ENCODE assay signal across 8 mouse cellular contexts in the genomic region with DNA sequence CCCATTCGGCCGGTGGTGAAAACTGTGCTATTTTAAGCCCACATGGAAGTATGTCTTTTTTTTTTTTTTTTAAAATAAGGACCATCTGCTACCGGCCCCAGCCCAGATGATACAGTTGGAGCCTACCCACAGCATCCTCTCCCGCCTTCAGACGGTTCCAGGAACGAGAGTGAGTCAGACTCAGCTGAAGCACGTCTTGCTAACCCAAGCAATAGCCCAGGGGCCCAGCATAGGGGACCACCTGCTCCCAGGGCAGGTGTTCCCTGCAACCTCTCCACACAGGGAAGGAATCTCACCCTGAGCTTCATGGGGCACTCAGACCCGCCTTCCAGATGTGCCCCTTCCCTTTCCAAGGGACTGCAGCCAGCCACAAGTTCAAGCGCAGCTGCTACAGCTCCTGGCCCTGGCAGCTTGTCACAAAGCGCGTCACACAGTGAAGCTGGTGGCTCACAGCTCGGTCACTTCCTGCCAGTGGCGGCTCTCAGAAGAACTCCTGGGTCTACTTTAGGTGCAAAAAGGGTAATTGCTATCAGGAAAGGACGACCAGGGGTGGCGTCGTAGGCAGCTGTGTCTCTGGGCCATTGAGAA.
DNase-seq lines count a peak whose midpoint lies in the region; ATAC-seq and TF ChIP-seq lines count a peak whose summit lies in the region.

No protein-coding gene starts in this region.

- H3K36me3 ChIP-seq in CH12.LX (replicated peaks in 1 of 2; ENCODE audit: control insufficient read depth in 1 of 2, insufficient read depth in 1 of 2, low read length in 1 of 2): no peaks in the 10 kb centered on the region
- peaks cover 38% of the 10 kb centered on the region for H3K36me3 ChIP-seq in megakaryocyte, embryonic 14.5 days (replicated peaks; ENCODE audit: low read length)
- no peaks in the 10 kb centered on the region for H3K36me3 ChIP-seq in hindbrain, embryonic 14.5 days (replicated peaks; ENCODE audit: control insufficient read depth, insufficient read depth)
- no peaks in the 10 kb centered on the region for H3K36me3 ChIP-seq in midbrain, embryonic 15.5 days (replicated peaks)

- H3K27me3 ChIP-seq in CH12.LX (replicated peaks): peaks cover 13% of the 10 kb centered on the region
- no peaks in the 10 kb centered on the region for H3K27me3 ChIP-seq in megakaryocyte, embryonic 14.5 days (replicated peaks)
- H3K27me3 ChIP-seq in hindbrain, embryonic 14.5 days (ENCODE audit: control insufficient read depth, insufficient read depth, low read length): no peaks in the 10 kb centered on the region
- no peaks in the 10 kb centered on the region for H3K27me3 ChIP-seq in midbrain, embryonic 15.5 days (replicated peaks)

- dilution Hi-C loops in CH12.LX (cut with MboI; ENCODE audit: extremely low pct_ligation_motif_present, extremely low pct_unique_long_range_greater_than_20kb, low sequenced_read_pairs): no loop called here

- H3K9ac ChIP-seq in CH12.LX (ENCODE audit: insufficient read depth, low read depth): no peak overlapping the region
- no peak overlapping the region for H3K9ac ChIP-seq in hindbrain, embryonic 14.5 days
- H3K9ac ChIP-seq in midbrain, embryonic 15.5 days: no peak overlapping the region

- no peaks in the 10 kb centered on the region for H3K79me2 ChIP-seq in CH12.LX (replicated peaks; ENCODE audit: control insufficient read depth, extremely low read depth, insufficient read depth, poor library complexity, severe bottlenecking)

- peak overlapping the region; percentile 83 for H3K27ac ChIP-seq in CH12.LX (ENCODE audit: insufficient read depth, low read depth)
- H3K27ac ChIP-seq in hindbrain, embryonic 14.5 days: no peak overlapping the region
- no peak overlapping the region for H3K27ac ChIP-seq in midbrain, embryonic 15.5 days

- peak overlapping the region in 1 of 3 experiments; percentile 0 for H3K4me3 ChIP-seq in CH12.LX (replicated peaks in 1 of 3; ENCODE audit: low read depth in 2 of 3, low read length in 2 of 3, poor library complexity in 1 of 3)
- H3K4me3 ChIP-seq in megakaryocyte, embryonic 14.5 days (replicated peaks): peak overlapping the region; percentile 86
- H3K4me3 ChIP-seq in hindbrain, embryonic 14.5 days (replicated peaks; ENCODE audit: low read length): no peak overlapping the region
- H3K4me3 ChIP-seq in midbrain, embryonic 15.5 days: no peak overlapping the region

- peak overlapping the region; percentile 66 for H3K4me2 ChIP-seq in CH12.LX (ENCODE audit: insufficient read depth, low read depth, poor library complexity, severe bottlenecking)
- H3K4me2 ChIP-seq in hindbrain, embryonic 14.5 days (replicated peaks): no peak overlapping the region
- no peak overlapping the region for H3K4me2 ChIP-seq in midbrain, embryonic 15.5 days

- H3K9me3 ChIP-seq in CH12.LX (replicated peaks; ENCODE audit: low read length): peaks cover 27% of the 10 kb centered on the region
- H3K9me3 ChIP-seq in megakaryocyte, embryonic 14.5 days: peaks cover 38% of the 10 kb centered on the region
- H3K9me3 ChIP-seq in hindbrain, embryonic 14.5 days (ENCODE audit: control insufficient read depth, low read length): no peaks in the 10 kb centered on the region
- H3K9me3 ChIP-seq in midbrain, embryonic 15.5 days: no peaks in the 10 kb centered on the region

- peaks cover 20 to 40% of the 10 kb centered on the region in 2 experiments for H3K4me1 ChIP-seq in CH12.LX (ENCODE audit: control insufficient read depth in 1 of 2, insufficient read depth in 2 of 2)
- peaks cover 79% of the 10 kb centered on the region for H3K4me1 ChIP-seq in megakaryocyte, embryonic 14.5 days
- no peaks in the 10 kb centered on the region for H3K4me1 ChIP-seq in hindbrain, embryonic 14.5 days (replicated peaks; ENCODE audit: control insufficient read depth, insufficient read depth, low read length)
- no peaks in the 10 kb centered on the region for H3K4me1 ChIP-seq in midbrain, embryonic 15.5 days

- TF ChIP-seq CTCF in CH12.LX (conservative IDR thresholded peaks at IDR 0.05 in 1 of 2, IDR thresholded peaks at IDR 0.05 in 1 of 2; ENCODE audit: low read depth in 2 of 2, low read length in 2 of 2): no peak

- peak; percentile 57; the same call in 1 of the 2 replicates for TF ChIP-seq EP300 in CH12.LX (IDR thresholded peaks at IDR 0.05; ENCODE audit: low read length)

- no peak for ATAC-seq in hindbrain, embryonic 14.5 days (ENCODE audit: low FRiP score)
- no peak for ATAC-seq in midbrain, embryonic 15.5 days (replicated peaks)

- TF ChIP-seq POLR2A in CH12.LX (IDR thresholded peaks at IDR 0.05; ENCODE audit: low read depth, low read length): 0 out of 2 replicates have a peak, but pooled peaks have one; percentile 20

- intact Hi-C loops in gastrocnemius, postnatal 36 days (cut with DNase I): no loop called here

- in situ Hi-C loops in CH12.LX (cut with MboI; ENCODE audit: low pct_ligation_motif_present, low pct_unique_long_range_greater_than_20kb, low sequenced_read_pairs): no loop called here

- peak; percentile 70 for DNase-seq in 3T3-L1 (ENCODE audit: low read depth, low spot score)
- DNase-seq in CH12.LX (ENCODE audit: extremely low read depth): peak; percentile 79
- DNase-seq in gastrocnemius, postnatal 36 days: peak; percentile 27 to 31
- peak; percentile 84 for DNase-seq in layer of hippocampus, adult 9-11 months
- peak; percentile 78 for DNase-seq in thymus, postnatal 25 days
- no peak for DNase-seq in hindbrain, embryonic 14.5 days (ENCODE audit: low spot score)

- no peak; the same call in none of the 2 replicates for TF ChIP-seq RAD21 in CH12.LX (IDR thresholded peaks at IDR 0.05; ENCODE audit: low read depth, low read length)

- 65% methylated on average over 16 of the region's 16 CpGs for WGBS in hindbrain, embryonic 14.5 days
- WGBS in midbrain, embryonic 15.5 days: 72% methylated on average over 16 of the region's 16 CpGs

TF ChIP-seq in CH12.LX, 34 proteins besides CTCF, POLR2A, EP300 and RAD21:
- TF ChIP-seq KAT2A (IDR thresholded peaks at IDR 0.05; ENCODE audit: insufficient replicate concordance, low read length): no peak
- TF ChIP-seq TBP (conservative IDR thresholded peaks at IDR 0.05; ENCODE audit: low read depth, low read length): no peak
- no peak for TF ChIP-seq POLR2AphosphoS2 (IDR thresholded peaks at IDR 0.05; ENCODE audit: low read depth, low read length)
- no peak for TF ChIP-seq MEF2A (IDR thresholded peaks at IDR 0.05; ENCODE audit: borderline replicate concordance, low read depth, low read length)
- TF ChIP-seq MAFK (IDR thresholded peaks at IDR 0.05; ENCODE audit: insufficient replicate concordance, low read length): no peak; the same call in 1 of the 2 replicates
- no peak for TF ChIP-seq UBTF (IDR thresholded peaks at IDR 0.05; ENCODE audit: low read depth, low read length)
- peak; percentile 39; the same call in 1 of the 2 replicates for TF ChIP-seq ELF1 (IDR thresholded peaks at IDR 0.05; ENCODE audit: low read depth, low read length)
- no peak for TF ChIP-seq ZC3H11A (IDR thresholded peaks at IDR 0.05; ENCODE audit: low read depth, low read length)
- TF ChIP-seq ETS1 (conservative IDR thresholded peaks at IDR 0.05; ENCODE audit: low read depth, low read length): peak; percentile 93
- no peak for TF ChIP-seq GABPA (IDR thresholded peaks at IDR 0.05; ENCODE audit: insufficient replicate concordance, low read depth, low read length)
- TF ChIP-seq MXI1 (IDR thresholded peaks at IDR 0.05; ENCODE audit: low read depth, low read length): no peak
- TF ChIP-seq PAX5 (IDR thresholded peaks at IDR 0.05; ENCODE audit: low read length): no peak
- peak; percentile 73 for TF ChIP-seq BHLHE40 (IDR thresholded peaks at IDR 0.05; ENCODE audit: low read depth, low read length)
- TF ChIP-seq ZMIZ1 (IDR thresholded peaks at IDR 0.05; ENCODE audit: low read depth, low read length): no peak
- no peak for TF ChIP-seq JUND (conservative IDR thresholded peaks at IDR 0.05; ENCODE audit: low read depth, low read length)
- 0 out of 2 replicates have a peak, but pooled peaks have one; percentile 15 for TF ChIP-seq CHD2 (IDR thresholded peaks at IDR 0.05; ENCODE audit: low read length)
- TF ChIP-seq TCF12 (IDR thresholded peaks at IDR 0.05; ENCODE audit: low read depth, low read length): peak; percentile 59; the same call in 1 of the 2 replicates
- TF ChIP-seq ZNF384 (IDR thresholded peaks at IDR 0.05; ENCODE audit: low read depth, low read length): peak; percentile 84
- TF ChIP-seq USF1 (IDR thresholded peaks at IDR 0.05; ENCODE audit: low read depth, low read length): no peak
- TF ChIP-seq SMC3 (IDR thresholded peaks at IDR 0.05; ENCODE audit: low read depth, low read length): no peak
- no peak for TF ChIP-seq HCFC1 (IDR thresholded peaks at IDR 0.05; ENCODE audit: low read depth, low read length)
- peak; percentile 31; the same call in 1 of the 2 replicates for TF ChIP-seq IRF4 (IDR thresholded peaks at IDR 0.05; ENCODE audit: low read depth, low read length)
- TF ChIP-seq NELFE (IDR thresholded peaks at IDR 0.05; ENCODE audit: low read depth, low read length): no peak
